Mouse (Mus musculus) neural tube, embryonic 14.5 days (tissue): ENCODE data around the gene Tceal9. TPM values are rescaled to one million over a fixed set of nuclear protein-coding genes. Genes with fewer than 3 reads are reported as not detected.
"Not testable (repeated sequence)": the region's sequence is repeated elsewhere in the genome, so short reads cannot be mapped to it uniquely, and the experiment has no call there.

ENCODE experiments used
- ATAC-seq: fragments of 200-750 bp; cut with Nextera tagmentation; 2 replicates; pipeline ENCODE4 v1.8.0; 2017; ENCODE audit warnings: low read depth, mild to moderate bottlenecking, moderate TSS enrichment, moderate library complexity
- H3K27ac ChIP-seq: fragments of 300-500 bp; sonication (generic); 2 replicates; pipeline ENCODE4 v1.5.1; 2014; ENCODE audit warnings: low read depth, mild to moderate bottlenecking, control low read depth, low read length, moderate library complexity, mixed read lengths
- H3K27me3 ChIP-seq: fragments of 300-500 bp; sonication (generic); 2 replicates; pipeline ENCODE4 v1.6.1; 2014; ENCODE audit warnings: low read length; ENCODE audit not compliant: control insufficient read depth, insufficient read depth
- H3K36me3 ChIP-seq: fragments of 300-500 bp; sonication (generic); 2 replicates; pipeline ENCODE4 v1.6.1; 2014; ENCODE audit warnings: low read length, mixed read lengths; ENCODE audit not compliant: control insufficient read depth, insufficient read depth
- H3K4me1 ChIP-seq: fragments of 300-500 bp; sonication (generic); 2 replicates; pipeline ENCODE4 v1.6.1; 2014; ENCODE audit warnings: low read length; ENCODE audit not compliant: control insufficient read depth, insufficient read depth
- H3K4me2 ChIP-seq: fragments of 300-500 bp; sonication (generic); 2 replicates; pipeline ENCODE4 v1.6.1; 2014; ENCODE audit warnings: mild to moderate bottlenecking, low read depth, low read length, control low read depth
- H3K4me3 ChIP-seq: fragments of 300-500 bp; sonication (generic); 2 replicates; pipeline ENCODE4 v1.5.1; 2014; ENCODE audit warnings: low read depth, low read length, control low read depth, mixed read lengths
- H3K9ac ChIP-seq: fragments of 300-500 bp; sonication (generic); replicated peaks from 2 replicates; pipeline ENCODE4 v1.6.1; 2014; ENCODE audit warnings: low read depth, mild to moderate bottlenecking, control low read depth, low read length, mixed read lengths
- H3K9me3 ChIP-seq: fragments of 300-500 bp; sonication (generic); 2 replicates; pipeline ENCODE4 v1.6.1; 2016; ENCODE audit warnings: low read length; ENCODE audit not compliant: control insufficient read depth
- WGBS: fragments of 180-500 bp; shearing (Covaris S2); extraction: QIAGEN DNeasy Blood & Tissue Kit; methylation state at CpG from one replicate; pipeline ENCODE4 v1.1.7; 2014; 5-methylcytosine and 5-hydroxymethylcytosine counted together
- polyA plus RNA-seq: library from polyadenylated mRNA; unstranded; fragments of >200 nt; fragmentation: Nextera tagmentation; extraction: Ambion mirVana; gene quantifications from 2 replicates; pipeline ENCODE4 v1.2.1, GENCODE M21; 2014

The Tceal9 gene
- polyA plus RNA-seq, 1 experiment from 2014 or later: 268 TPM

DNA sequence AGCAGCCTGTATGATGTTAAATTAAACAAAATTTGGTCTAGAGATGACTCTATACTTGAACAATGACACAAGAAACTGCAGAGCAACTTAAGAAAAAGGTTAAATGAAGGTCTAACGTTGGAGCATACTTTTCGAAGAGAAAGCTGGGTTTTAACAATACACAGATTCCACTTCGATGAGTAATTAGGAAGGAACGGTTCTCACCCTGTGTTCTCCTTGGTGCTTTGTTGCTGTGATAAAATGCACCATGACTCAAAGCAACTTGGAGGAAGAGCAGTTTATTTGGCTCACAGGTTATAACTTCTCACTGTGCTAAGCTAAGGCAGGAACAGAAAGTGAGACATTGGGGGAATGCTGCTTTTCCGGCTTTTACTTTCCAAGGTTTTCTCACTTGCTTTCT is 22.8 kb downstream of the Tceal9 start:
- no peak for ATAC-seq

DNA sequence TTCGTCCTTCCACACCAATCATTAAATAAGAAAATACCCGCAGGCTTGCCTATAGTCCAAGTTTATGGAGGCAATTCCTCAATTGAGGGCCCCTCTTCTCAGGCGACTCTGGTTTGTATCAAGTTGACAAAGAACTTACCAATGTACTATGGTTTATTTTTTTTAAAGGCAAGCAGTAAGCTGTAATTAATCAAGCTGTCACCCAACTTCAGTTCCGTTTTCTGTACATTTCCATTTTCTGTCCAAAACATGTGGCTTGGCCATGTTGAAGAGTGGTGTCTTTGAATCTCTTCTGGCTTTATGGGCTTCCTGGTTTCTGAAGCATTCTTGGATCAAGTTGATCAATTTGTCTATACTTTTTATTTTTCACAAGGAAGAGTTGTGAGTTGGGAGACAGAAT is 23.3 kb downstream of the Tceal9 start:
- H3K27me3 ChIP-seq: no peaks in the 10 kb centered on the region
- H3K4me1 ChIP-seq: peaks cover 3% of the 10 kb centered on the region; the same call in 1 of the 2 replicates
- H3K4me2 ChIP-seq: no peak overlapping the region
- H3K4me3 ChIP-seq: no peak overlapping the region
- no peak overlapping the region for H3K9ac ChIP-seq
- ATAC-seq: no peak
- no peak overlapping the region for H3K27ac ChIP-seq
- 55% methylated on average over 4 of the region's 4 CpGs for WGBS
- H3K36me3 ChIP-seq: no peaks in the 10 kb centered on the region
- H3K9me3 ChIP-seq: no peaks in the 10 kb centered on the region

More for the DNA sequence above, 22.8 kb downstream of the Tceal9 start:
- H3K9me3 ChIP-seq: no peaks in the 10 kb centered on the region
- no peaks in the 10 kb centered on the region for H3K36me3 ChIP-seq
- H3K9ac ChIP-seq: no peak overlapping the region
- no peak overlapping the region for H3K4me3 ChIP-seq
- H3K27ac ChIP-seq: no peak overlapping the region
- H3K4me1 ChIP-seq: peaks cover 3% of the 10 kb centered on the region; the same call in 1 of the 2 replicates
- H3K4me2 ChIP-seq: no peak overlapping the region
- WGBS: 70% methylated on average over 5 of the region's 5 CpGs
- H3K27me3 ChIP-seq: no peaks in the 10 kb centered on the region

DNA sequence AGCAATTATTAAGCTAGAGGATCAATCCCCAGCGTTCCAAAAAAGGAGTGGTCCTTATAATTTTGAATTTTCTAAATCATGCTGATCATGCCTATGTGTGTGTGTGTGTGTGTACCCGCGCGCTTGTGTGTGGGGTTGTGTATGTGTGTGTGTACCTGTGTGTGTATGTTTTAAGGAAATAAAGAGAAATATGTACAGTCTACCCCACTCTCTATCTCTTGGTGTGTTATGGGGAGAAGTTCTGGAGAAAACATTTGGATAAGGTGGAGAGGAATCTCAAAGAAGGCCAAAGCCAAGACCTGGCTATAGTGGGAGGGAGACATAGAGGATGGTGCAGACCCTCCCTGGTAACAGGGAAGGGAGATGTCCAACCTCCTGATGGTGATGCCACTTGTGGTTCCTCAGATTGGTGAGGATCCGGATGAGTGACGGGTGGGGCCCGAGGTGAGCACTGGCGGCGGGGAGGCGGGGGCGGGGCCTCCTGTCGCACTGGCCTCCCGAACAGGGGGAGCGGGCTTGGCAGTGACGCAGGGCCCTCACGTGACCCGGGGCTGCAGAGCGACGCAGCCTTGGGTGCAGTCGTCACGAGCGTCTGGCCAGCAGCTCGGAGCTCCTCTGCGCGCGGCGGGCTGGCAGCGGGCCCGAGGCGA is 25.0 kb downstream of the Tceal9 start, which contains the start of gene Bex3:
Gene Bex3, plus strand, starts transcription at position 511 of the 650 bp plus-strand sequence.
- H3K9me3 ChIP-seq, H3K4me1 ChIP-seq, H3K27me3 ChIP-seq, H3K36me3 ChIP-seq: not testable (repeated sequence)
- ATAC-seq: peak; percentile 98
- 0 out of 2 replicates have a peak within 1 kb of the TSS, but pooled peaks have one; percentile 42 for H3K9ac ChIP-seq
- H3K4me3 ChIP-seq: peak within 1 kb of the TSS; percentile 34
- H3K4me2 ChIP-seq: peak within 1 kb of the TSS; percentile 50
- WGBS: 77% methylated on average over 4 of the region's 30 CpGs
- H3K27ac ChIP-seq: peak within 1 kb of the TSS; percentile 62; the same call in 1 of the 2 replicates

DNA sequence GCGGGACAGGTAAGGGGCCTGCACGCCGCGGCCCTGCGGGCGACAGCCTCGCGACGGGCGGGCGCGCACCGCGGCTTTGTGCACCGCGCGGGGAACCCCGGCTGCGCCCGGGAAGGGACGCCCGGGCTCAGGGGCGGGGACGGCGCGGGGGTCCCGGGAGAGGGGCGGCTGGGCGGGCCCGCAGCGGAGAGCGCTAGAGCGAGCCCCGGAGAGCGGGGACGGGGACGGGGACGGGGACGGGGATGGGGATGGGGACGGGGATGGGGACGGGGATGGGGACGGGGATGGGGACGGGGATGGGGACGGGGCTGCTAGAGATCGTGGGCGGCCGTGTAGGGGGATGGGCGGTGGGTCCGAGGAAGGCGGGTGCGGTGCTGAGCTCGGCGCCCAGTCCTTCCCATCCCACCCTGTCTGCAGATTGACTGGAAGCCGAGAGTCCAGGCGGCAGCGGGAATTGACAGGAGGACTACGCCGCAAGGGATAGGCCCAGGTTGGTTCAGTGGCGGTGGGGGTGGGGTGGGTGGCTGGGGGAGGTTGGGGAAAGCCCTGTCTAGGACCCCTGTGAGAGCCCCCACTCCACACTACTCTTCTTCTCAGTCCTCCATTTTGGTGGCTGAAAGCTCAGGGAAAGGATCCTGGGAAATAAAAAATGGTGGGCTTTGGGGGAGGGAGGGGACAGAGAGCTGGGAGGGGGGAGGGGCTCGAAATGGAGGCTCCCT is 25.7 kb downstream of the Tceal9 start:
- H3K4me2 ChIP-seq: peak overlapping the region; percentile 50
- H3K9ac ChIP-seq: 0 out of 2 replicates have a peak overlapping the region, but pooled peaks have one; percentile 42
- not testable (repeated sequence) for H3K27me3 ChIP-seq, H3K4me1 ChIP-seq, H3K36me3 ChIP-seq, H3K9me3 ChIP-seq
- H3K4me3 ChIP-seq: peak overlapping the region; percentile 34
- 26% methylated on average over 14 of the region's 60 CpGs for WGBS
- peak overlapping the region; percentile 62; the same call in 1 of the 2 replicates for H3K27ac ChIP-seq
- ATAC-seq: peak; percentile 83

DNA sequence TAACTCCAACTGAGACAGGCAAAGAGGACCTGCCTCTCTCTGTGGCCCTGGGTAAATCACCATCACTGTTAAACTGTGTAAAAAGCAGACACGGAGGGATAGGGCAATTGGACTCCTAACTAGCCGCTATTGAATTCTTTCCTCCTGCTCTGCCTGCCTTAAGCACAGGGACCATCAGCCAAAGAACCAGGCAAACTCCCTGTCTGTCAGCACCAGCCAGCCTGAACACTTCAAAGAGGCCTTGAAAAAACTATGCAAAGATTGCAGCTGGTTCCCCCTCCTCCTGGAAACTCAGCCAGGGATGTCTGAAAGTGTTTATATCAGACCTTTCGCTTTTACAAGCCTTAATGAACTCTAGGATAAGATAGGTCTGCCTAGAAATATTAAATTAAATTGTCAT is 29.7 kb downstream of the Tceal9 start:
- peaks cover 3% of the 10 kb centered on the region; the same call in 1 of the 2 replicates for H3K4me1 ChIP-seq
- H3K9ac ChIP-seq: no peak overlapping the region
- H3K27me3 ChIP-seq: no peaks in the 10 kb centered on the region
- no peak for ATAC-seq
- H3K9me3 ChIP-seq: no peaks in the 10 kb centered on the region
- no peak overlapping the region for H3K4me3 ChIP-seq
- H3K4me2 ChIP-seq: no peak overlapping the region
- 30% methylated on average over 3 of the region's 3 CpGs for WGBS
- H3K36me3 ChIP-seq: no peaks in the 10 kb centered on the region
- H3K27ac ChIP-seq: no peak overlapping the region

DNA sequence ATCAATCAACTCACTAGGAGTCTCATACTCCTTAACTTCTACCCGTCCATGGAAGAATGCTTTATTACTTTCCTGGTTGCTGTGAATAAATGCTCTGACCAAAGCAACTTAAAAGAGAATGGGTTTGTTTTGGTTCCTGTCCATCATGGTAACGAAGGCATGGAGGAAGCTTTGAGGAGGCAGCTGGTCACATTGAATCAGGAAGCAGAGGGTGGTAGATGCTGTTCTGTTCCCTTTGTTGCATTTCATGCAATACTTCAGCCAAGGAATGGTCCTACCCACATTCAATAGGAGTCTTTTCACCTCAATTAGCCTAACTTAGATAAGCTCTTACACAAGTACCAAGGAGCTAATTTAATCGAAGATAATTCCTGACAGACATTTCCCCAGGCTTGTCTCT is 30.5 kb downstream of the Tceal9 start:
- Histone ChIP-seq H3K27ac (no peak overlapping the region), H3K9me3 (no peaks in the 10 kb centered on the region), H3K9ac (no peak overlapping the region), H3K4me2 (no peak overlapping the region), H3K4me1 (peaks cover 3% of the 10 kb centered on the region; the same call in 1 of the 2 replicates), H3K27me3 (no peaks in the 10 kb centered on the region), H3K36me3 (no peaks in the 10 kb centered on the region), H3K4me3 (no peak overlapping the region)
- WGBS: 35% methylated on average over 3 of the region's 3 CpGs
- no peak for ATAC-seq

DNA sequence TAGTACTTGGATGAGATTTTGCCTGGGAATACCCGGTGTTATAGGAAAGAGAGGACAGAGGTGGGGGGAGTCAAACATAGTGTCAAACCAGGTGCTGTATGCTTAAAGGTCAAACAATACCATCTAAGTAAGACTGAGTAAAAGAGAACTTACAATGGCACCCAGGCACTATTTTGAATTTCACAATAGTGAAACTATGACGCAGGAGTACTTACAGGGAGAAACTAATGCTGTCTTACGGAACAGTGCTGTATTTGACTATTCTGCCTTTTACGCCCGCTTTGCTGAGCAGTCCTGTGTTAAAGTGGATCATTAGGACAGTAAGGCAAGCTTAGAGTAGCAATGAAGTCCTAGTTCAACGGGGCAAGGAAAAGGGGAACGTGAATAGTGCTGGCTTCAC is 32.7 kb downstream of the Tceal9 start:
- no peaks in the 10 kb centered on the region for H3K4me1 ChIP-seq
- ATAC-seq: no peak
- H3K9ac ChIP-seq: no peak overlapping the region
- H3K36me3 ChIP-seq: no peaks in the 10 kb centered on the region
- WGBS: 81% methylated on average over 7 of the region's 7 CpGs
- no peak overlapping the region for H3K4me2 ChIP-seq
- no peak overlapping the region for H3K27ac ChIP-seq
- H3K9me3 ChIP-seq: no peaks in the 10 kb centered on the region
- H3K4me3 ChIP-seq: no peak overlapping the region
- H3K27me3 ChIP-seq: no peaks in the 10 kb centered on the region

DNA sequence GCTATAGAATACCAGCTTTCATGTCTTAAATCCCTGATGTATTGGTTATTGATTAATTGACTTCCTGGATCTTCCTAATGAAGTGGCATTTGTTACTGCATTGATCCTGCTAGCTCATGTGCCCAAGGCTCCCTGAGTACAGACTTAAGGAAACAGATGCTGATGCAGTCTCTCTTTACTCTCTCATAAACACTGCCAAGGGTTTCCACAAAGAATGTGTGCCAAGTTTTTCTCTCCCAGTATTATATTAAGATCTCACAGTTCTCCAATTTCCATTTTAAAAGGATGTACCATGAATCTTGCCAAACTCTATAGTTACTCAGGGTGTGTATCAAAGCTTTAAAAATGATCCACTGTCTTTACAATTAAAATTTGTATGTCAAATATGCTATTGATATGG is 33.5 kb downstream of the Tceal9 start:
- H3K27me3 ChIP-seq: no peaks in the 10 kb centered on the region
- H3K4me2 ChIP-seq: no peak overlapping the region
- H3K4me1 ChIP-seq: no peaks in the 10 kb centered on the region
- no peaks in the 10 kb centered on the region for H3K9me3 ChIP-seq
- H3K4me3 ChIP-seq: no peak overlapping the region
- H3K9ac ChIP-seq: no peak overlapping the region
- no peaks in the 10 kb centered on the region for H3K36me3 ChIP-seq
- no peak for ATAC-seq
- no peak overlapping the region for H3K27ac ChIP-seq

DNA sequence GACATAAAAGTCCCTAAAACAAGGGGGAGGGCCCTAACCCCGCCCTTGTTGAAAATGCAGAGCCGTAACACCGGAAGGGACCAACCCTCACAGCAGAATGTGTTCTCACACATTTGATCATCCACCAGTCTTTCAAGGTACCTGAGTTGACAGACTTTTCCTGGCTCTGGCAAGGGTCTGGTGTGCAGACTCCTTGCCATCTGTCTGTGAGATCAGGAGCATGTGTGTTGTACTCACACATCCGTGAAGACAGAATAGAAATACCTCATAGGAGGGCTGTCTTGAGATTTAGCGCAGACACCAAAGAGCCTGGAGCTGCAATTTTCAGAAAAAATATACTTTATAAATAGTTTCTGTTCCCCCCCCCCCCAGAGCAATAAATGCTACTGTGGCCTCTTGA is 34.5 kb downstream of the Tceal9 start:
- Histone ChIP-seq H3K36me3 (no peaks in the 10 kb centered on the region), H3K4me3 (no peak overlapping the region), H3K9ac (no peak overlapping the region), H3K27ac (no peak overlapping the region), H3K4me2 (no peak overlapping the region), H3K27me3 (no peaks in the 10 kb centered on the region), H3K9me3 (no peaks in the 10 kb centered on the region), H3K4me1 (no peaks in the 10 kb centered on the region)
- ATAC-seq: no peak
- WGBS: 87% methylated on average over 5 of the region's 5 CpGs
